ENCODE assay signal across 15 mouse cellular contexts in the genomic region with DNA sequence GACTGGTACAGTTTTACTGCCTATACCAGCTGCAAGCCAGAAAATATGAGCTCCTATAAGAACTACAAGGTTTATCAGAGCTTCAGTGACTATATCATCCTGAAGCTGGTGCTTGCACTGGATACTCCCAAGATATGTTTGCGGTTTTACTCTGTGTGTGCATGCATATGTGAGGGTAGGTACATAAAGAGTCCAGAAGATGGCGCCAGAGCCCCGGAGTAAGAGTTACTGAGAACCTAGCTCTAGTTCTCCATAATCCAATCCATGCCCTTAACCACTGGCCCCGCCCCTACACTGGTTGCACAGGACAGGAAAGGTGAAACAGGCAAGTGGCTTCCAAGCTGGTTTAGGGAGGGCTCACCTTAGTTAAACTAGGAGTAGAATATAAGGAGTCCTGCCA.
DNase-seq lines count a peak whose midpoint lies in the region; ATAC-seq and TF ChIP-seq lines count a peak whose summit lies in the region.
"Had no signal": no experiment of that assay in that cellular context is flagged by ENCODE, and none has a peak within 500 bp of the region (broad histone marks: within the 10 kb centered on the region; RNA-seq: fewer than 3 reads in every experiment).

No protein-coding gene starts in this region.

- TF ChIP-seq CTCF in forebrain, postnatal 0 days (IDR thresholded peaks at IDR 0.05; ENCODE audit: low read depth): peak; percentile 16; the same call in 1 of the 2 replicates
- TF ChIP-seq CTCF in lung, embryonic 14.5 days (IDR thresholded peaks at IDR 0.05; ENCODE audit: low read depth): peak; percentile 36
- 0 out of 6 replicates have a peak, but pooled peaks of 1 of the 3 experiments have one; percentile 7 for TF ChIP-seq CTCF in MEL (IDR thresholded peaks at IDR 0.05 in 2 of 3, conservative IDR thresholded peaks at IDR 0.05 in 1 of 3; ENCODE audit: control insufficient read depth in 1 of 3, insufficient read depth in 1 of 3, low read depth in 2 of 3, low read length in 3 of 3, poor library complexity in 1 of 3, severe bottlenecking in 1 of 3)

- no peak for DNase-seq in forebrain, postnatal 0 days
- DNase-seq in forebrain, embryonic 14.5 days (ENCODE audit: low spot score): no peak
- peak; percentile 29 for DNase-seq in lung, embryonic 14.5 days
- DNase-seq in lung, postnatal 10 days: no peak
- peak; percentile 10 for DNase-seq in MEL (ENCODE audit: low read depth, low spot score)
- peak; percentile 14 to 32 for DNase-seq in kidney, postnatal 4 days
- no peak for DNase-seq in frontal cortex, postnatal 25 days (ENCODE audit: low spot score in 2 of 2)
- no peak for DNase-seq in heart, embryonic 10.5 days (ENCODE audit: low spot score)
- DNase-seq: gastrocnemius, postnatal 14 days; heart, postnatal 10 days; thymus, adult 2 months had no signal

- TF ChIP-seq RAD21 in MEL (IDR thresholded peaks at IDR 0.05; ENCODE audit: low read depth, low read length): peak; percentile 9

- 0 out of 2 replicates have a peak, but pooled peaks cover under 1% of the 10 kb centered on the region for H3K9me3 ChIP-seq in forebrain, postnatal 0 days (ENCODE audit: low read length)
- no peaks in the 10 kb centered on the region for H3K9me3 ChIP-seq in forebrain, embryonic 14.5 days (replicated peaks; ENCODE audit: control insufficient read depth, low read length)
- H3K9me3 ChIP-seq in lung, embryonic 14.5 days (ENCODE audit: low read depth, low read length): no peaks in the 10 kb centered on the region
- no peaks in the 10 kb centered on the region for H3K9me3 ChIP-seq in MEL (replicated peaks; ENCODE audit: insufficient read depth, low read length)
- H3K9me3 ChIP-seq in heart, embryonic 10.5 days: no peaks in the 10 kb centered on the region
- H3K9me3 ChIP-seq: lung, embryonic 15.5 days had no signal

- no peaks in the 10 kb centered on the region for H3K36me3 ChIP-seq in forebrain, postnatal 0 days (ENCODE audit: insufficient read depth)
- H3K36me3 ChIP-seq in forebrain, embryonic 14.5 days (ENCODE audit: control insufficient read depth, insufficient read depth, low read length): no peaks in the 10 kb centered on the region
- H3K36me3 ChIP-seq in lung, embryonic 14.5 days (ENCODE audit: insufficient read depth): no peaks in the 10 kb centered on the region
- no peaks in the 10 kb centered on the region for H3K36me3 ChIP-seq in MEL (ENCODE audit: control insufficient read depth in 1 of 2, insufficient read depth in 2 of 2, low read length in 2 of 2)
- H3K36me3 ChIP-seq in heart, embryonic 10.5 days: 0 out of 2 replicates have a peak, but pooled peaks cover under 1% of the 10 kb centered on the region
- H3K36me3 ChIP-seq: forebrain, embryonic 10.5 days; lung, embryonic 15.5 days; midbrain, embryonic 13.5 days had no signal

- H3K4me1 ChIP-seq in forebrain, postnatal 0 days (ENCODE audit: insufficient read depth): no peaks in the 10 kb centered on the region; the same call in 1 of the 2 replicates
- peaks cover 7% of the 10 kb centered on the region for H3K4me1 ChIP-seq in forebrain, embryonic 14.5 days (ENCODE audit: control insufficient read depth, insufficient read depth, low read length)
- peaks cover 11% of the 10 kb centered on the region for H3K4me1 ChIP-seq in lung, embryonic 14.5 days (ENCODE audit: insufficient read depth)
- H3K4me1 ChIP-seq in MEL (ENCODE audit: control insufficient read depth in 1 of 2, insufficient read depth in 2 of 2, low read length in 2 of 2): no peaks in the 10 kb centered on the region
- peaks cover 54% of the 10 kb centered on the region for H3K4me1 ChIP-seq in heart, embryonic 10.5 days

- 0 out of 2 replicates have a peak, but pooled peaks cover 5% of the 10 kb centered on the region for H3K27me3 ChIP-seq in forebrain, postnatal 0 days (ENCODE audit: insufficient read depth, low read length)
- H3K27me3 ChIP-seq in forebrain, embryonic 14.5 days (replicated peaks; ENCODE audit: control insufficient read depth, insufficient read depth, low read length): peaks cover 22% of the 10 kb centered on the region
- H3K27me3 ChIP-seq in lung, embryonic 14.5 days (ENCODE audit: insufficient read depth, low read length): no peaks in the 10 kb centered on the region
- H3K27me3 ChIP-seq in MEL (ENCODE audit: control insufficient read depth in 1 of 2, insufficient read depth in 2 of 2, low read length in 2 of 2): no peaks in the 10 kb centered on the region
- H3K27me3 ChIP-seq in heart, embryonic 10.5 days (ENCODE audit: insufficient read depth, poor library complexity, severe bottlenecking): no peaks in the 10 kb centered on the region
- H3K27me3 ChIP-seq: lung, embryonic 15.5 days had no signal

- 90% methylated on average over 4 of the region's 4 CpGs for WGBS in forebrain, postnatal 0 days
- WGBS in forebrain, embryonic 14.5 days: 81% methylated on average over 4 of the region's 4 CpGs
- 83% methylated on average over 4 of the region's 4 CpGs for WGBS in lung, embryonic 14.5 days
- 84% methylated on average over 4 of the region's 4 CpGs for WGBS in heart, embryonic 10.5 days

- no peak overlapping the region for H3K27ac ChIP-seq in forebrain, postnatal 0 days (ENCODE audit: low read depth, low read length)
- H3K27ac ChIP-seq in forebrain, embryonic 14.5 days (ENCODE audit: low read depth, low read length): no peak overlapping the region
- H3K27ac ChIP-seq in lung, embryonic 14.5 days (ENCODE audit: low read depth): no peak overlapping the region
- H3K27ac ChIP-seq in MEL (ENCODE audit: control insufficient read depth, low read depth, low read length): no peak overlapping the region
- H3K27ac ChIP-seq in heart, embryonic 10.5 days: no peak overlapping the region
- H3K27ac ChIP-seq: forebrain, embryonic 10.5 days; limb, embryonic 10.5 days; lung, embryonic 15.5 days; midbrain, embryonic 13.5 days had no signal

- TF ChIP-seq POLR2A in MEL (IDR thresholded peaks at IDR 0.05; ENCODE audit: control insufficient read depth in 1 of 2, insufficient read depth in 1 of 2, low read depth in 1 of 2, low read length in 2 of 2, poor library complexity in 1 of 2): no peak

- no peaks in the 10 kb centered on the region for H3K79me2 ChIP-seq in MEL (ENCODE audit: control insufficient read depth, insufficient read depth, low read length, poor library complexity)

- no peak for ATAC-seq in forebrain, postnatal 0 days
- no peak for ATAC-seq in forebrain, embryonic 14.5 days
- ATAC-seq in lung, embryonic 14.5 days (ENCODE audit: insufficient read depth): no peak
- ATAC-seq: midbrain, embryonic 13.5 days had no signal

- TF ChIP-seq EP300 in MEL (IDR thresholded peaks at IDR 0.05; ENCODE audit: low read depth in 1 of 2, low read length in 2 of 2): no peak

- no peak overlapping the region for H3K4me3 ChIP-seq in forebrain, postnatal 0 days (ENCODE audit: low read depth, low read length)
- no peak overlapping the region for H3K4me3 ChIP-seq in forebrain, embryonic 14.5 days (ENCODE audit: low read depth, low read length)
- no peak overlapping the region for H3K4me3 ChIP-seq in lung, embryonic 14.5 days (ENCODE audit: low read depth, low read length)
- no peak overlapping the region for H3K4me3 ChIP-seq in MEL (ENCODE audit: control insufficient read depth in 1 of 2, insufficient read depth in 1 of 2, low read depth in 2 of 2, low read length in 2 of 2)
- H3K4me3 ChIP-seq in heart, embryonic 10.5 days: no peak overlapping the region
- H3K4me3 ChIP-seq: forebrain, embryonic 10.5 days; limb, embryonic 10.5 days; lung, embryonic 15.5 days; midbrain, embryonic 13.5 days had no signal

- H3K9ac ChIP-seq in forebrain, postnatal 0 days: no peak overlapping the region
- H3K9ac ChIP-seq in forebrain, embryonic 14.5 days (ENCODE audit: low read length): no peak overlapping the region
- H3K9ac ChIP-seq in lung, embryonic 14.5 days: no peak overlapping the region
- no peak overlapping the region for H3K9ac ChIP-seq in MEL (ENCODE audit: control insufficient read depth, low read depth, low read length, poor library complexity, severe bottlenecking)
- H3K9ac ChIP-seq: lung, embryonic 15.5 days; midbrain, embryonic 13.5 days had no signal

- no peak overlapping the region for H3K4me2 ChIP-seq in forebrain, postnatal 0 days (ENCODE audit: low read depth)
- H3K4me2 ChIP-seq in forebrain, embryonic 14.5 days (ENCODE audit: low read length): no peak overlapping the region
- H3K4me2 ChIP-seq in lung, embryonic 14.5 days: no peak overlapping the region
- H3K4me2 ChIP-seq: lung, embryonic 15.5 days; midbrain, embryonic 13.5 days had no signal

TF ChIP-seq in MEL, 35 proteins besides CTCF, POLR2A, EP300 and RAD21:
- TF ChIP-seq MAX (IDR thresholded peaks at IDR 0.05; ENCODE audit: low read length) (no peak), TBP (IDR thresholded peaks at IDR 0.05; ENCODE audit: low read depth, low read length) (no peak), ETS1 (IDR thresholded peaks at IDR 0.05; ENCODE audit: low read depth, low read length) (no peak), USF1 (IDR thresholded peaks at IDR 0.05; ENCODE audit: low read depth, low read length) (no peak), TCF12 (IDR thresholded peaks at IDR 0.05; ENCODE audit: low read depth, low read length) (no peak), SIN3A (IDR thresholded peaks at IDR 0.05; ENCODE audit: low read length) (no peak), MYB (IDR thresholded peaks at IDR 0.05; ENCODE audit: low read depth, low read length) (no peak), NRF1 (IDR thresholded peaks at IDR 0.05; ENCODE audit: insufficient read depth, low read depth, low read length, poor library complexity, severe bottlenecking) (no peak), RCOR1 (IDR thresholded peaks at IDR 0.05; ENCODE audit: low read depth, low read length) (no peak), CHD1 (IDR thresholded peaks at IDR 0.05; ENCODE audit: low read depth, low read length) (no peak), GABPA (IDR thresholded peaks at IDR 0.05; ENCODE audit: low read depth, low read length) (no peak), BHLHE40 (IDR thresholded peaks at IDR 0.05; ENCODE audit: borderline replicate concordance, low read depth, low read length) (no peak), SMC3 (IDR thresholded peaks at IDR 0.05; ENCODE audit: low read depth, low read length) (no peak), JUND (IDR thresholded peaks at IDR 0.05; ENCODE audit: low read depth, low read length) (no peak), UBTF (IDR thresholded peaks at IDR 0.05; ENCODE audit: borderline replicate concordance, insufficient read depth, low read depth, low read length) (no peak), KAT2A (conservative IDR thresholded peaks at IDR 0.05; ENCODE audit: low read depth, low read length) (no peak)
TF ChIP-seq in MEL: peak in this region for 0.

Comparison
In these comparisons a context has a peak if more than half of its experiments do, and no peak if none do; other contexts are left out.
1. DNase-seq: peak in lung, embryonic 14.5 days (single experiment), MEL (single experiment) and kidney, postnatal 4 days (2 of 2); none in forebrain, postnatal 0 days (single experiment), forebrain, embryonic 14.5 days (single experiment), lung, postnatal 10 days (single experiment), frontal cortex, postnatal 25 days (0 of 2) and heart, embryonic 10.5 days (single experiment).